Mouse (Mus musculus) limb, embryonic 14.5 days (tissue): ENCODE results near the gene 1700017B05Rik. TPM values are rescaled to one million over a fixed set of nuclear protein-coding genes. Genes with fewer than 3 reads are reported as not detected.

Source experiments
- ATAC-seq: fragments of 200-750 bp; cut with Nextera tagmentation; 2 replicates; pipeline ENCODE4 v1.8.0; 2017; ENCODE audit warnings: low read depth, moderate number of reproducible peaks, moderate TSS enrichment; ENCODE audit not compliant: low FRiP score
- DNase-seq: peaks from one replicate; pipeline ENCODE4 v3.0.0-alpha.2; 2015; ENCODE audit warnings: low spot score
- H3K27ac ChIP-seq: fragments of 300-500 bp; sonication (generic); replicated peaks from 2 replicates; pipeline ENCODE4 v1.5.1; 2014; ENCODE audit warnings: low read depth, mild to moderate bottlenecking, low read length, moderate library complexity, mixed read lengths
- H3K27me3 ChIP-seq: fragments of 300-500 bp; sonication (generic); 2 replicates; pipeline ENCODE4 v1.6.1; 2014; ENCODE audit warnings: low read length, mixed read lengths; ENCODE audit not compliant: control insufficient read depth, insufficient read depth
- H3K36me3 ChIP-seq: fragments of 300-500 bp; sonication (generic); 2 replicates; pipeline ENCODE4 v1.6.1; 2014; ENCODE audit warnings: mild to moderate bottlenecking, low read length, moderate library complexity, mixed read lengths; ENCODE audit not compliant: control insufficient read depth, insufficient read depth
- H3K4me1 ChIP-seq: fragments of 300-500 bp; sonication (generic); 2 replicates; pipeline ENCODE4 v1.6.1; 2014; ENCODE audit warnings: antibody characterized with exemption, low read length, mixed read lengths; ENCODE audit not compliant: control insufficient read depth, insufficient read depth
- H3K4me2 ChIP-seq: fragments of 300-500 bp; sonication (generic); replicated peaks from 2 replicates; pipeline ENCODE4 v1.6.1; 2014; ENCODE audit warnings: low read depth, mild to moderate bottlenecking, low read length, moderate library complexity; ENCODE audit not compliant: severe bottlenecking
- H3K4me3 ChIP-seq: fragments of 300-500 bp; sonication (generic); replicated peaks from 2 replicates; pipeline ENCODE4 v1.5.1; 2014; ENCODE audit warnings: low read length
- H3K9ac ChIP-seq: fragments of 300-500 bp; sonication (generic); 2 replicates; pipeline ENCODE4 v1.6.1; 2014; ENCODE audit warnings: mild to moderate bottlenecking, low read depth, low read length, moderate library complexity; ENCODE audit not compliant: severe bottlenecking
- H3K9me3 ChIP-seq: fragments of 300-500 bp; sonication (generic); 2 replicates; pipeline ENCODE4 v1.6.1; 2016; ENCODE audit warnings: low read length; ENCODE audit not compliant: control insufficient read depth
- POLR2A ChIP-seq: fragments of 200-500 bp; IDR thresholded peaks from 2 replicates; pipeline ENCODE4 v1.8.0; 2012; ENCODE audit warnings: inconsistent platforms, mild to moderate bottlenecking, moderate library complexity, borderline replicate concordance; ENCODE audit not compliant: insufficient read depth, insufficient read length; ENCODE audit errors: extremely low read depth
- WGBS: fragments of 180-500 bp; shearing (Covaris S2); extraction: QIAGEN DNeasy Blood & Tissue Kit; methylation state at CpG from one replicate; pipeline ENCODE4 v1.1.7; 2014; 5-methylcytosine and 5-hydroxymethylcytosine counted together
- polyA plus RNA-seq, 2 experiments: library from polyadenylated mRNA; depleted of rRNA in 1 of 2; stranded (reverse) in 1 of 2; unstranded in 1 of 2; fragments of >200 nt; fragmentation: Nextera tagmentation in 1 of 2; extraction: Ambion mirVana in 1 of 2; gene quantifications; 2 replicates each; pipeline versions ENCODE4 v1.2.1 to v1.2.3; 2012 to 2014

1700017B05Rik gene
- polyA plus RNA-seq, 2 experiments, result 11.1 to 18.0 TPM

DNA sequence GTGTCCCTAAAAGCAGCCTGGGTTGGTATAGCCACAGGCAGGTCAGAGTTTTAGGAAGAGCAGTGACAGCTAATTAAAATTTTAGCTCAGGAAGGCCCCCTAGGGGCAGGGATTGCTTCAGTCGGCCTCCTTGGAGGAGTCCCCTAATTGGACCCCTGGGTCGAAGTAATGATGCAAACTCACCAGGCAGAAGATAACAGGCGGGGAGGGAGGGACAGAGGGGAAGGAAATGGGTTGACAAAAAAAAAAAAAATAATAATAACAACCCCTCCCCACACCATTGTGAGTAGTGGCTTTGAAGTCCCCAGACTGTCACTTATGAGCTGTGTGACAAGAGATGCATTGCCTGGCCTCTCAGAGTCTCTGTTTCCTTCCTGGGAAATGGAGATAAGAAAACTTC lies 6.2 kb upstream of the 1700017B05Rik start:
- Histone ChIP-seq H3K9ac (no peak overlapping the region), H3K27me3 (no peaks in the 10 kb centered on the region), H3K4me2 (no peak overlapping the region), H3K36me3 (no peaks in the 10 kb centered on the region), H3K9me3 (no peaks in the 10 kb centered on the region), H3K4me3 (no peak overlapping the region), H3K27ac (no peak overlapping the region), H3K4me1 (no peaks in the 10 kb centered on the region)
- no peak for ATAC-seq
- DNase-seq, result no peak
- 12% methylated on average over 3 of the region's 3 CpGs for WGBS
- no peak for TF ChIP-seq POLR2A

DNA sequence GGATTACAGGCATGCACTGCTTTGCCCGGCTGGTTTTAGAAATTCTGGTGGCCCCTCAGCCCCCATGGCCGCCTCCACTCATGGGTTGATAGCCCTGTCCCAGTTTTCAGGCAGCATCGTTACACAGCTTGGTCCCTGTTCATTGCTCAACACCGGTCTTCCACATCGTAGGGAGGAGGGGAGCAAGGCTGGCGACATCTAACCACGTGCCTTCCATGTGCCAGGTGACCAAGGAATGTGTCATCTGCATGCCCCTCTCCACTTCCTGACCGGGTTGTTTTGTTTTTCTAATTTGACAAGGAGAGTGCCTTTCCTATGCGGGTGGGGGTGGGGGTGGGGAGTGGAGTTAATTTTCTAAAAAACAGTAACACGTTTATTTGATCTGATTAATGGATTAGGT lies 5.7 kb upstream of the 1700017B05Rik start:
- Histone ChIP-seq H3K9me3 (no peaks in the 10 kb centered on the region), H3K4me2 (no peak overlapping the region)
- WGBS, result 20% methylated on average over 10 of the region's 10 CpGs

DNA sequence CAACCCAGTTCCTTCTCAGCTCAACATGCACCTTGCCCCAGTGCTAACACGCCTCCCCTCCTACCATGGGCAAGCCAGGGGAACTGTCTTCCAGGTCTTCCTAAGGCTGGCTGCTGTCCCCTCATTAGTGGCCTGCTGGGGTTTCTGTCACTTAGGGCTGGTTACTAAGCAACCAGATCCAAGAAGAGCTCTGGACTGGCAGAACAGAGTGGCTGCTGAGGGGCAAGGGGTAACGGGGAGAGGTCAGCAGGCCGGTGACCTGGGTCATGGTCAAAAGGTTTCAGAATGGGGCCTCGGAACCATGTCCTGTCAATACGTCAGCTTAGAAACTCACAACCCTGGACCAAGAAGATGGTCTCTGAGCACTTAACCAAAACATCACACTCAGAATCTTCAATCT lies 5.0 kb upstream of the 1700017B05Rik start:
- DNase-seq (no peak), ATAC-seq (no peak)
- Histone ChIP-seq H3K4me3 (no peak overlapping the region), H3K27me3 (no peaks in the 10 kb centered on the region), H3K4me1 (no peaks in the 10 kb centered on the region), H3K27ac (no peak overlapping the region), H3K4me2 (no peak overlapping the region), H3K9ac (no peak overlapping the region), H3K9me3 (no peaks in the 10 kb centered on the region), H3K36me3 (no peaks in the 10 kb centered on the region)
- TF ChIP-seq POLR2A, result no peak
- WGBS, result 30% methylated on average over 5 of the region's 5 CpGs

More for the DNA sequence above, 5.7 kb upstream of the 1700017B05Rik start:
- Histone ChIP-seq H3K27ac (no peak overlapping the region), H3K4me1 (no peaks in the 10 kb centered on the region), H3K9ac (no peak overlapping the region), H3K27me3 (no peaks in the 10 kb centered on the region), H3K4me3 (no peak overlapping the region), H3K36me3 (no peaks in the 10 kb centered on the region)
- ATAC-seq, result no peak
- TF ChIP-seq POLR2A, result no peak
- DNase-seq, result no peak

DNA sequence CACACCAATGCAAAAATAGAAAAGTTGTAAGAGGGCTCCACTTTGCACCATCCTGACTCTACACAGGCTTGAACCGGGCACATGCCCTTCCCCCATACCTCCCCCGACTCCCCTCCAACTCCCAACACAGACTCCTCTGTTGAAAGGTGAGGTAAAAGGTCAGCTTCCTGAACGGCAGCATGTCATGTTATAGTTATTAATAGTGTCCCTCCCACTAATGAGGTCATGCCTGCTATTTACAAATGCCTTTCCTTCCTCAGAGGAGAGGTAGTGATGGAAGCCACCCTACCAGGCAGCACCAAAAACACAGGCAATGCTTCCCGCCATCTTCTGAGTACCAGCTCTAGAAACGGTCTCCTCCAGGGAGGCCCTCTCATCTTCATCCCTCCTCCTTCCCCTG lies 2.7 kb upstream of the 1700017B05Rik start:
- no peak overlapping the region for H3K9ac ChIP-seq
- H3K4me2 ChIP-seq, result no peak overlapping the region
- no peaks in the 10 kb centered on the region for H3K27me3 ChIP-seq
- H3K4me3 ChIP-seq, result no peak overlapping the region
- 23% methylated on average over 5 of the region's 5 CpGs for WGBS
- no peaks in the 10 kb centered on the region for H3K36me3 ChIP-seq
- DNase-seq (no peak), ATAC-seq (no peak)
- H3K27ac ChIP-seq, result no peak overlapping the region
- H3K4me1 ChIP-seq, result peaks cover 13% of the 10 kb centered on the region
- TF ChIP-seq POLR2A, result no peak
- H3K9me3 ChIP-seq, result no peaks in the 10 kb centered on the region

DNA sequence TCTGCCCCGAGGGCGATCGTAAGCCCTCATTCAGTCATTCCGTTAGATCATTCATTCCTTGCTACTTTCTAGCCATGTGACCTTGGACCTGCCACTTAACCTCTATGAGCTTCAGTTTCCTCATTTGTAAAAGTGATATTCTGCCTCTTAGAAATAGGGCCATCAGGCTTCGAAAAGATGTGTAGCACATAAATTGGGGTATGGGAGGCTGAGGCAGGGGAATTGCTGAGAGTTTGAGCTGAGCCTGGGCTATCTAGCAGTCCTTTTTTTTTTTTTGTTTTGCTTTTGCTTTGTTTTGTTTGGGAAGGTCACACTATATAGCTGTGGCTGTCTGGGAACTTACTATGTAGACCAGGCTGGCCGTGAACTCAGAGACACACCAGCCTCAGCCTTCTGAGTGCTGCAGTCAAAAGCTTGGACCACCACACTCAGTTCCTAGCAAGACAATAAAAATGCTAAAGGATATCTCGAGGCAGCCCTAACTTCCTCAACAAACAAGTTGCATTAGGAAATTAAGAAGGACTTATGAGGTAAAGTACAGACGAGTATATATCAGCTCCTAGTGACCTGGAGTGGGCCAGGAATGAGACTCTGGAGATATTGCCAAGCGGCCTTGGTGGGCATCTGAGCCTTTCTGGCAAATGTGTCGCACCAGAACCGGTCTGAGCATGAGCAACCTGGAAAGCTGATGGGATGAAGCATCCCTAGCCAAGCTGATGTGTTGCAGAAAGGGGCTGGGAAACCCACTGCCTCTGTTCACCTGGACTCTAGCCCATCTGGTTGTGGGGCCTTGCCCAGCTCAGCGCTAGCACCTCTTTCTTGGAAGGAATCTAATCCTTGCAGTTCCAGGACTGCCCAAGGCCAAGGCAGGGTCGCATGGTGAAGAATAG lies 628 bp upstream of the 1700017B05Rik start:
- ATAC-seq (no peak), DNase-seq (no peak)
- H3K4me2 ChIP-seq, result peak overlapping the region; percentile 85
- H3K4me1 ChIP-seq, result peaks cover 13% of the 10 kb centered on the region
- WGBS, result 53% methylated on average over 13 of the region's 13 CpGs
- peak overlapping the region; percentile 83 for H3K9ac ChIP-seq
- no peak overlapping the region for H3K27ac ChIP-seq
- TF ChIP-seq POLR2A, result no peak
- H3K36me3 ChIP-seq, result peaks cover 9% of the 10 kb centered on the region
- H3K9me3 ChIP-seq, result no peaks in the 10 kb centered on the region
- peak overlapping the region; percentile 58 for H3K4me3 ChIP-seq
- H3K27me3 ChIP-seq, result no peaks in the 10 kb centered on the region
